Mouse (Mus musculus) heart, postnatal 36 days (tissue): ENCODE measurements around the gene Gja5. TPM values are rescaled to one million over a fixed set of nuclear protein-coding genes. Genes with fewer than 3 reads are reported as not detected.

Experiments used
- DNase-seq, 2 experiments: peaks; one replicate each; pipeline ENCODE4 v3.0.0; 2021 to 2022
- intact Hi-C: fragments of 180-260 bp; cut with DNase I; formaldehyde crosslinking; loops from one replicate; pipeline ENCODE4 v1.15.1; 2025
- total RNA-seq, 2 experiments: library from RNA; stranded (reverse); gene quantifications; 2 replicates each; pipeline ENCODE4 v1.2.3; 2021

The Gja5 gene
- total RNA-seq = 10 to 100 TPM; 11.8 to 16.8 TPM

GRCm38 (mm10) chr3:96904393-96904792, at the start of gene Gja5:
Gja5 (plus strand) TSS chr3:96904693.
- DNase-seq = no peak
- intact Hi-C loops = loop anchor here (5.0 kb wide), 1 partner anchor 162 kb away; no protein-coding TSS in a partner anchor

- DNase-seq = no peak
Observed at GRCm38 (mm10) chr3:96855833-96856232, 48.7 kb upstream of the Gja5 start.

GRCm38 (mm10) chr3:96860498-96860897, 44.0 kb upstream of the Gja5 start:
- intact Hi-C loops = no loop called here
- no peak for DNase-seq

More at GRCm38 (mm10) chr3:96855833-96856232, 48.7 kb upstream of the Gja5 start:
- intact Hi-C loops = no loop called here

GRCm38 (mm10) chr3:96867863-96868262, 36.6 kb upstream of the Gja5 start:
- intact Hi-C loops = no loop called here
- DNase-seq = no peak

GRCm38 (mm10) chr3:96868566-96868965, 35.9 kb upstream of the Gja5 start:
- intact Hi-C loops = no loop called here
- DNase-seq = no peak

- DNase-seq = no peak
- intact Hi-C loops = no loop called here
Observed at GRCm38 (mm10) chr3:96869091-96869490, 35.4 kb upstream of the Gja5 start.

GRCm38 (mm10) chr3:96870270-96870669, 34.2 kb upstream of the Gja5 start:
- intact Hi-C loops = no loop called here
- DNase-seq = no peak

GRCm38 (mm10) chr3:96871070-96871469, 33.4 kb upstream of the Gja5 start:
- intact Hi-C loops = no loop called here
- DNase-seq = no peak

- intact Hi-C loops = no loop called here
- no peak for DNase-seq
Observed at GRCm38 (mm10) chr3:96872501-96872900, 32.0 kb upstream of the Gja5 start.

- DNase-seq = no peak
- intact Hi-C loops = no loop called here
Observed at GRCm38 (mm10) chr3:96874808-96875571, 29.5 kb upstream of the Gja5 start.

- intact Hi-C loops = no loop called here
Observed at GRCm38 (mm10) chr3:96879536-96879935, 25.0 kb upstream of the Gja5 start.

GRCm38 (mm10) chr3:96880385-96880784, 24.1 kb upstream of the Gja5 start:
- intact Hi-C loops = no loop called here
- DNase-seq = no peak

More at GRCm38 (mm10) chr3:96879536-96879935, 25.0 kb upstream of the Gja5 start:
- no peak for DNase-seq

- intact Hi-C loops = no loop called here
- no peak for DNase-seq
Observed at GRCm38 (mm10) chr3:96881557-96881956, 22.9 kb upstream of the Gja5 start.

- intact Hi-C loops = no loop called here
Observed at GRCm38 (mm10) chr3:96882061-96882849, 22.2 kb upstream of the Gja5 start.

GRCm38 (mm10) chr3:96883690-96884089, 20.8 kb upstream of the Gja5 start:
- DNase-seq = no peak
- intact Hi-C loops = no loop called here

More at GRCm38 (mm10) chr3:96882061-96882849, 22.2 kb upstream of the Gja5 start:
- DNase-seq = no peak

- intact Hi-C loops = loop anchor here (5.0 kb wide), 1 partner anchor 160 kb away; no protein-coding TSS in a partner anchor
- DNase-seq = no peak
Observed at GRCm38 (mm10) chr3:96902336-96902999, 2.0 kb upstream of the Gja5 start.

GRCm38 (mm10) chr3:96904851-96905541, 503 bp downstream of the Gja5 start, which contains the start of gene Gpr89:
Gpr89 (minus strand) TSS chr3:96905346.
- peak; percentile 88 to 92 for DNase-seq
- intact Hi-C loops = loop anchor here (5.0 kb wide), 1 partner anchor 163 kb away; no protein-coding TSS in a partner anchor

GRCm38 (mm10) chr3:96905592-96905991, 1.1 kb downstream of the Gja5 start:
- DNase-seq = no peak
- intact Hi-C loops = no loop called here

GRCm38 (mm10) chr3:96920991-96921390, 16.5 kb downstream of the Gja5 start:
- DNase-seq = no peak
- intact Hi-C loops = no loop called here

GRCm38 (mm10) chr3:96924631-96925030, 20.1 kb downstream of the Gja5 start:
- no peak for DNase-seq
- intact Hi-C loops = no loop called here
